Mouse (Mus musculus) telencephalon, adult 2 months (tissue): Measurements from ENCODE around the gene Wbp11.
"Not testable (repeated sequence)": the region's sequence is repeated elsewhere in the genome, so short reads cannot be mapped to it uniquely, and the experiment has no call there.

Experiments used
- DNase-seq: peaks from one replicate; pipeline ENCODE4 v3.0.0-alpha.2; 2011; ENCODE audit warnings: low read depth, low spot score

Wbp11 gene

DNA sequence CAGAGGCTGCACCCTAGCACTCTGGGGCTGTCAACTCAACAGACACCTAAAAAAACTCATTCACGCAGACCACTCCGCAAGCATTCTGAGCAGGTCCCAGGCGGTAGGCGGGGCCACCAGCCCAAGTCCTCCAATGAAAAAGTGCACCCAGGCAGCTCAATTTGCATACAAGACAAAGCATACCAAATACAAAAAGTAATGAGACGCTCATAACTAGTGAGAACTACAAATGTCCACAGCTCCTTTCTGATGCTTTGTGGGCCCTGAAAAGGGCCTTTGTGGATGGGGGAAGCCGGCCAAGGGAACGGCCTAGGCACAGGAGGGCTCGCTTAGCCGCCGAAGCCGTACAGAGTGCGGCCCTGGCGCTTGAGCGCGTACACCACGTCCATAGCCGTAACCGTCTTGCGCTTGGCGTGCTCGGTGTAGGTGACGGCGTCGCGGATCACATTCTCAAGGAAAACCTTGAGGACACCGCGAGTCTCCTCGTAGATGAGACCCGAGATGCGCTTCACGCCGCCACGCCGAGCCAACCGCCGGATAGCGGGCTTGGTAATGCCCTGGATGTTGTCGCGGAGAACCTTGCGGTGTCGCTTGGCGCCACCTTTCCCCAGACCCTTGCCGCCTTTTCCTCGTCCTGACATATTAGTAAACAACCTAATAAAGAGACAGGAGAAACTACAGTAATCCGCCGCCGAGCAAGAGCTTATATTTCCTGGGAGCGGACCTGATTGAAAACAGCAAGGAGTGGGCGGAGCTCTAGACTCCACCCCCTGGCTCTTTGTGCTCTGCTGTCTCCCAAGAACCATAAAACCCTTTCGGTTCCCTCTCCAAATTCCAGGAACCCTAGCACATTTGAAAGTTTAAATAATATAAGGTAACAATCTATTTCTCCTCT, 24.0 kb downstream of the Wbp11 start, which contains the start of gene Hist4h4:
Gene Hist4h4, minus strand, starts transcription at position 677 of the 895 bp plus-strand sequence.
- peak; percentile 92 for DNase-seq

DNA sequence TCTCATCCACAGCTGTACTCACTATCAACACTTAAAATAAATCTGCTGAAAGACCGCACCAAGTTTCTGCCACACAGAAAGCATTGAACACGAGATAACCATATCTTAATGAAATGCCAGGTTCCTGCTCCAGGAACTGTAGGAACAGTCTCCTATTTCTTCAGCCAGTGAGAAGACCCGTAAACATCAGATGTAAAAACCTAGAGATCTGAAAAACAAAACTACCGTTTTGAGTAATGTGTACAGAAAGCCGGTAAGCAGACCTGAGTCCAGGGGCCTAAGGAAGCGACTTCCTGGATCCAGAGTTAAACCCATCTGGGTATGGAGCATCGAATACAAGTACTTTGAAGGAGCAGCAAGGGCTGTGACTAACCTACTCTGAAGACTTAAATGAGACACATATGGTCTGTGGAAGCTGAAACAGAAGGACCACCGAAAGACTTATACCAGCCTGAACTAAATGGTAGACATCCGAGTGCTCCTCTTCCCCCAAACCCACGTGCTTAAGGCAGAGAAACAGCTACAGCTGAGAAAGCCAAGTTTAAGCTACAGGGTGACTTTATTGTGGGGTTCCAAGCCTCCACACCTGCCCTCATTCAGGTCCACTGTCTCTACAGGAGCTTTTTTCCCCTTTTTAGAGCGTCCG, 24.8 kb downstream of the Wbp11 start:
- no peak for DNase-seq

DNA sequence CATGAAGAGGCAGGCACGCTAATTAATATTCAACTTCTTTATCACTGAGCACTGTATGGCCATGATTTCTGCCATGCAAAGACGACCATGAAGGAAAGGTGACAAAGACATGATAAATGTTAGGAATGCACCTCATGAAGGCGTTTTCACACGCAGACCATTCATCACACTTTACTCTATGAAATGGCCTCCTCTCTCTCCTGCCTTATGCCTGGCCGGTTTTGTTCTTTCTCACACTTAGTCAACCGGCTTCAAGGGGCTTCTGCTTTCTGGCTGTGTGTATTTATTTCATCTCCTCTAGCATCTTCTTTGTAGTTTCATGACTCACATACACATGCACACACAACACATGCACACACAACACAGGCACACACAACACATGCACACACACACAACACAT, 26.8 kb downstream of the Wbp11 start:
- DNase-seq, result no peak

DNA sequence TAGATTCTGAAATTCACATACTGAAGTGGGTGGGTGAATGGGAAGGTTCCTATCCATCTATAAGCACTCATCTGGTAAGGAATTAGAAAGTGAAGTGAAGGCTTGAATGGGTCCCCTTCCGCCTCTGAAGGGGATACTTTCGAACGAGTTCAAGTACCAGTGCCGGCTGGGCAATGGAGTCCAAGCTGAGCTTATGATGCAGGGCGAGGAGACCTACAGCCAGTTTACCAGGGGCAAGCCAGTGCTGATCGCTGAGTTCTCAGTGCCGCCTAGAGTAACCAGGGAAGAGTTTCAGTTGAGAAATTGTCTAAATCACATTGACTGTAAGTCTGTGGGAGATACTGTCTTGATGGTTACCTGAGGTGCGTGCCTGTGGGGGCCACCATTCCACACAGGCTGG, 27.3 kb downstream of the Wbp11 start:
- no peak for DNase-seq

DNA sequence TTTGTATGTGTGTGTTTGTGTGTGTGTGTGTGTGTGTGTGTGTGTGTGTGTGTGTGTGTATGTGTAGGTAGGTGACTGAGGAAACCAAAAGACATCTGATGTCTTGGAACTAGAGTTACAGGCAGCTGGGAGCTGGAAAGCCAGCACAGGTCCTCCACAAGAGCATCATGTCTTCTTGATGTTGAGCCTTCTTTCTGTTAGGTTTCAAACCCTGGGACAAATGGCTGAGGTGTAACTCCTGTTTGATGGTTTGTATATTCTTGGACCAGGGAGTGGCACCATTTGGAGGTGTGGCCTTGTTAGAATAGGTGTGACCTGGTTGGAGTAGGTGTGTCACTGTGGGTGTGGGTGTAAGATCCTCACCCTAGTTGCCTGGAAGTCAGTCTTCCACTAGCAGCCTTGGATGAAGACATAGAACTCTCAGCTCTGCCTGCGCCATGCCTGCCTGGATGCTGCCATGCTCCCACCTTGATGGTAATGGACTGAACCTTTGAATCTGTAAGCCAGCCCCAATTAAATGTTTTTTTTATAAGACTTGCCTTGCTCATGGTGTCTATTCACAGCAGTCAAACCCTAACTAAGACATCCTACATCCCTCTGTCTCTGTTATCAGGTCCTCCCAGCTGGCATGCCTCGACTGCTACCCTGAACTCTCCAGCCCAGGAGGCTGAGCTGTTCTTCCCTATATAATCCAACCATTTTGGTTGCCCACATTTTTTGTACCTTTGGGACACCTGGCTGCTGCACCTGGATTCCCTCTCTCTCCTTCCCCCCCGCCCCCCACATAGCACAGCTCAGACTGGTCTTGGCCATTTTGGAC, 29.9 kb downstream of the Wbp11 start:
- not testable (repeated sequence) for DNase-seq

DNA sequence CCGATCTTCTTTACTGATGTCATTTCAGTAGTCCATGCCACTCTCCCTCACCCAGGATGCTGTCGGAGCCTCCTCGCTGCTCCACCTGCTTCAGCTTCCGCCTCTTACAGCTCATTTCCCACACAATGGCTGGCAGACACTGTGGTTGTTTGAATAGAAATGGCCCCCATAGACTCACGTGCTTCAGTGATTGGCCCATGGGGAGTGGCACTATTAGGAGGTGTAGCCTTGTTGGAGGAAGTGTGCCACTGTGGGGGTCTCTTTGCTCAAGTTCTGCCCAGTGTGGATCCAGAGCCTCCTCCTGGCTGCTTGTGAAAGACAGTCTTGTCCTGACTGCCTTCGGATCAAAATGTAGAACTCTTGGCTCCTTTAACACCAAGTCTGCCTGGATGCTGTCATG, 32.2 kb downstream of the Wbp11 start:
- DNase-seq, result no peak

DNA sequence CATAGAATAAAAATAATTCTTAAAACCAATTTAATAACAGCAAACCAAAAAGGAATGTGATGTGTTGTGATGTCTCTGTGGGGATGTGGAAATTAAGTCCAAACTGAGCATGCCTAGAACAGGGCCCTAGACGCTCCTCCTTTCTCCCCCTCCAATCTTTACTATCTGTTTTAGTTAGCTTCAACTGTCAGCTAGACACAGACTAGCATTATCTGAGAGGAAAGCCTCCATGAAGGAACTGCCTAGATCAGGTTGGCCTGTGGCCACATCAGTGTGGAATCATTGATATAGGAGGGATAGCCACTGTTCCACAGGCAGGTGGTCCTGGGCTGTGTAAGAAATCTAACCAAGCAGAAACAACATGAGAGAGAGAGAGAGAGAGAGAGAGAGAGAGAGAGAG, 32.9 kb downstream of the Wbp11 start:
- DNase-seq, result no peak

DNA sequence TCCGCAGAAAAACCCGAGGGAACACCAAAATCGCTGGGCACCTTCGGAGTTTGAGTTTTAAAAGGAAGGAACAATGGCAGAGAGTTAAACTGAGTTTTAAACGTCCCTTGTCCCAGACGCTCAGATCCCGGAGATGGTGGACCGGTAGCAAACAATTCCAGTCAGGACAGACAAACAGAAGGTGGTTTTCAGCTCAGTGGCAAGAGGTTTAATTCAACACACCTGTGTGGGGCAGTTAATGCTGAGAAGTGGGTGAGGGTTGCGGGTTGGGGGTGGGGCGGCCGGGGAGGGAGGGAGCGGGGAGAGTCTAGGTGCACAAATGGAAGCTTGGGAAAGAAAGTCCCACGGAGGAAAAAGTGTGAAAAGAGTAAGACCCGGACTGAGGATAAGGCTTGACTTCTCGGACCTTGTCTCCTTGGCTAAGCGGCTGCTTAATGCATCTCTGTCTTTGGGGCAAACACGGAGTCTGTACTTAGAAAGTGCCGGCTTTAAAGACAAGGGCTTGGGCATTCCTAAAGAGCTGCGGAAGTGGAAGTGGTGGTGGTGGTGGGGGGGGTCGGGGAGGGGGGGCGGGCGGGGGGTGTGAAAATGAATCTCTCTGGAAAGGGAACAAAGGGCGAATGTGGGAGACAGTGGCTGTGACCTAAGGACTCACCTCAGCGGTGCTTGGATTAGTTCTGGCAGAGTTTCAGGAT, 34.1 kb downstream of the Wbp11 start:
- no peak for DNase-seq

DNA sequence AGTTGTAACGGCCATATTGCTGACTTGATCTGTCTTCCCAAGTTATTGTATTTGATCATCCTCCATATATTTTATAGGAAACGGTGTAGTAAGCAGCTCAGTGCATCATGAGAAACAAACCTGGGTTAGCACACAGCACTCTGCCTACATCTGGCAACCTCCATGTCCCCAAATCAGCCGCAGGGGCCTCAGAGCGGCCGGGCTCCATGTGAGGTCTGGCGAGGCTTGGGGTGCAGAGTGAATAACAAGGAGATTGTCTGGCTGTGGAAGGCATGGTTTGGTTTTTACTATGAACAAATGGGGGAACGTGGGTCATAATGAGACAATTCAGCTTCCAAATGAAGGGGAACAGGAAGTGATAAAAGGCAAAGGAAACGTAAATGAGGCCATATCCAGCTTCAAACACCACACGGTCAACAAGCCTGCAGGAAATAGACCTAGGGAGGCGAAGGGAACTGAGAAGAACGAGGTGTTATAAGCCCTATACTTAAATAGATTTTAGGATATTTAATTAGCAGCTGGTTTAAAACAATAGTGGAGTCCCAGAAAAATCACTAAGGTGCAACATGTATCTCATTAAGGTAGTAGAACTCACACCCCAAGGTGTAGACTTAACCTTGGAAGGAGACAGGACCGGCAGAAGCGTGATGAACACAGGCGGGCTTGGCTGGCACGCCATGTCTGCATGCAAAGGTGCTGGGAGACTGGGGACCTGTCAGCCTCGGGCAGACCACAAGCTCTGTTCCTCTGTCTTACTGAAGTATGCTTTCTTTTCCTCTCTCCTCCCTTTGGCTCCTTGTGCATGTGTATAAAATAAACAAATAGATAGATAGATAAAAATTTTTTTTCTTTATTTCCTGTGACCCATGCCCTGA, 34.9 kb downstream of the Wbp11 start:
- no peak for DNase-seq

DNA sequence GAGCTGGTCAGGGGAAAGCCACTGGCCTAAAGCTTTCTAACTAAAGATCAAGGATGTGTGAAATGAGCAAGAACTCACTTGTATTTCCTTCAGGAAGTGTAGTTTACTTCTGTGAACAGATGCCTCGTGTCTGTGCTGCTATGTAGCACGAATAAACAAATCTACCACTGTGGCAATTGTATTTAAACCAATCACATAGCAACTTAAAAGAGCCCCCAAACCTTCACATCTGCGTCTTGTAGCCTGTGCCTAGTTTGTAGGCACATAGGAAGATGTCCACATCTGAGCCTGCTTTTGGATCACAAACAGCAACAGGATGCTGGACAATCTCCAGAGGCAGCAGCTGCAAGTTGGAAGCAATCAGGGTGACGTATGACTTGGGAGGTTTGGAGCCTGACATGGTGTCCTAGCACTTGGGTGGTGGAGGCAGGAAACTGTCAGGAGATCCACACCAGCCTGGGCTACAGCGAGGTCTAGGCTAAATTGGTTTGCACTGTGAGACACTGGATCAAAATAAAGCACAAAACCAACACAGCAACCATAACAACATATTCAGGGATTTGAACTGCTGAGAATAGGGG, 38.6 kb downstream of the Wbp11 start:
- no peak for DNase-seq

DNA sequence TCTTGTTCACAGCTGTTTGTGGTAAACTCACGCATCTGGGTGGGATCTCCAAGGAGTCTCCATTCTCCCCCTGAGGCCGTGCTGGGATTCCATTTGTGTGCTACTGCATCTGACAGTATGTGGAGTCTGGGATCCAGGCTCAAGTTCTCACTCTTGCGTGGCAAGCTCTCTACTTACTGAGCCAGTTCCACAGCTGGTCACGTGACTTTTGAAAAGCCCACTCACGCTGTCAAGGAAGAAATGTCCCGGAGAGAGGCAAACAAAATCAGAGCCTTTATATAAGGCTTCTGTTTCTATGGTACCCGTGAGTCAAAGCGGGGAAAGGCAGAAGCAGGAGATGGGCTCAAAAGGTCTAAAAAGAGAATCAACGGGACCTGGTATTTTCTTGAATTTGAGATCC, 45.3 kb downstream of the Wbp11 start:
- DNase-seq, result no peak

DNA sequence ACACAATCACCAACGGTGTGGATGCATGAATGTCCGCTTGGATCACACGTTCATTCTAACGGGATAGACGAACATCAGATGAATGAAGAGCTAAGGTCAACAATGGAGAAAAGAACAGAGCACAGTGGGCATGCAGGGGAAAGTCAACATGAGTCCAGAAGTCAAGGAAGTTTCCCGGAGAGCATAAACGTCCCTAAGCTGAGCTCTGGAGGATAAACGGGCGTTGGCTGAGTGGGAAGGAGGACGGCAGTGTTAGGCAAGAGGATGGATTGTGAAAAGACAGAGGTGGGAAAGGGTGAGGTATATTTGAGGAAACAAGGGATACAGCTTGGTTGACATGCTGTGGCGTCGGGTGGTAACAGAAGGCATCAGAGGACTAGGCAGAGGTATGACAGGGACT, 45.9 kb downstream of the Wbp11 start:
- DNase-seq, result no peak

DNA sequence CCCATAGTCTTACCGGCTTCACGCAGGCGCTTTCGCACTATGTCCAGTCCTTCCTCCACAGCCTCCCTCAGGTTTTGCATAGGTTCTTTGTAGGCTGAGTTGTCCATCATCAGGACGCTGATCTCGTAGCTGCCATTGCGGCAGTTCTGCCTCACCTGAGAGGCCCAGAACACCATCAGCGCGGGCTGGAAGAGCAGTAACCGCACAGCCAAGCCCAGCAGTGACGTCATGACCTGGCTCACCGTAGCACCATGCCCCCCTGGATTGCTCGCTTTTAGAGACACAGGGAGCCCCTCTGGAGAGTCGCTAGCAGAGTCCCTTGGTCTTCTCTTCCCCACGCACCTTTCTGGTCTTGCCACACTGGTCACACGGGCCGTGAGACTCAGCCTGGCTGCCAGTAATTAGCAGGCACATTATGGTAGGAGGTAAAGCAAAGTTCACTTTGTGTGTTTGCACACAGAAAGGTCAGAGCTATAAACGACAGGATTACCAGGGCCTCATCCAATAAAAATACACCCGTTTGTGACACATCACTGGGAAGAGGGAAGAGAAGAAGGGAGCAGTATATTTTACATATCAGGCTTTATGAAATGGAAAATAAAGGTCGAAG, 46.6 kb downstream of the Wbp11 start, which contains the start of gene Gucy2c:
Gene Gucy2c, minus strand, starts transcription at position 389 of the 610 bp plus-strand sequence.
- DNase-seq, result no peak

DNA sequence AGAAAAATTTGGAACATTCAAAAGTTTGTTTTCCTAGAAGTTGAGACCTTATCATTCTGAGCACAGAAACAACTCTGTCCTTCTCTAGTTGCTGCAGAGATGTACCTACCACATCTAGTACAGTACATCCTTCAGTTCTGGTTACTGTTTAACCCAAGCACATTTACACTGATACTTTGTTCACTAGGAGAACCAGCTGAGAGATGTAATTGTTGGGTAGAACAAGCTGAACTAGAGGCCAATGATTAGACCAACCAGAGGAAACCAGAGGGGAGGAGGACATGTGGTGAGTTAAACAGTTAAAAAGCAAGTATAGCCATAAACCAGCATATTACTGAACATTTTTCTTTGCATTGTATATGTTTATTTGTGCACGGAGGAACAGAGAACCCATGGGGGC, 51.6 kb downstream of the Wbp11 start:
- DNase-seq, result no peak

DNA sequence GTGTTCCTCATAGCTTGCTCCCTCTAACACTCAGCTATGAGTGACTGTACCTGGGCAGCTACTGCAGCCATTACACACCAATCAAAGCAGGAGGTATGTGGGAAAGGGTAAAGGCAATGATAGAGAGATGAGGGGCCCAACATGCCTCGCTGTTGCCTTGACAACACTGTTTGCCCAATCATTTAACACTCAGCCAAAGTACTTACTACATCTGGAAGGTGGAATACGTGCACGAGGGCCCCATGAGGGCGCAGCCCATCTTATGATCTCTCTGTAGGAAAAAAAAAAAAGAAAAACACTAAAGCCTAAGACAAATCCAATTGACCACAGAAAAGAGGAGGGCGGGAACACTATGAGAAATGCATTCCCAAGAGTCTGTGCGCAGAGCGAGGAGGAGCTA, 58.2 kb downstream of the Wbp11 start:
- no peak for DNase-seq

DNA sequence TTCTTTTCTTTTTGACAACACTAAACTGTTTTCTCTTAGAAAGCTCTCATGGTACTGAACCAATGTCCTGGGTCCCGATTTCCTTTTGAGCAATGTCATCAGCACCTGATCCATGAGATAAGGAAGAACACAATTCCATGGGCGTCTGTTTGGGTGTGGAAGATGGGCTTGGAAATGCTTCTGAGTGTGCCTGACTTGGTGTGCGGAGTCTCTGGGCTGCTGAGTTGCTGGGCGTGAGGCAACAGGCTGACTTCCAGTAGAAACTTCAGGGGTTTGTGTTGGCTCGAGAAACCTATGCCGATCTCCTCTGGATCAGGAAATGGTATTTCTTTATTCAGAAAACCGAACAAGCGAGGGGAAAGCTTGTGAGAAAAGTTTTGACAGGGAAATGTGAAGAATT, 58.9 kb downstream of the Wbp11 start:
- DNase-seq, result no peak

DNA sequence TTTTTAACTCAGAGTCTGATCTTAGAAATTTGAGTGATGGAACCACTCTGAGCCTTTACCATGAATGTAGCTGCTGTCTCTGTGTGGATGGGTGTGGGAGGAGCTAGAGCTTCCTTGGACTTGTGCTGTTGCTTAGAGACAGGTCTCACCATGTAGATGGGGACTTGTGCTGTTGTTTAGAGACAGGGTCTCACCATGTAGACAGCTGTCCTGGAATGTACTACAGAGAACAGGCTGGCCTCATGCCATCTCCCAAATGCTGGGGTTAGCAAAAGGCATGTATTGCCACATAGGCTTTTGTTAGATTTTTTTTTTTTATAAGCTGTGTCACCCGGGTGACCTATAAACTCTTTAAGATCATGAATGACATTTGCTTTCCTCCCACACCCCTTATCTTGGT, 64.1 kb downstream of the Wbp11 start:
- no peak for DNase-seq
